Mouse (Mus musculus) brain, embryonic 14.5 days (tissue): ENCODE results near the gene Xylt1.

ENCODE experiments used
- CTCF ChIP-seq: fragments of 200-500 bp; IDR thresholded peaks from 2 replicates; pipeline ENCODE4 v1.5.1; 2012; ENCODE audit warnings: inconsistent platforms, mild to moderate bottlenecking, moderate library complexity, borderline replicate concordance; ENCODE audit not compliant: insufficient read depth, insufficient read length; ENCODE audit errors: extremely low read depth
- POLR2A ChIP-seq: fragments of 200-500 bp; IDR thresholded peaks from 2 replicates; pipeline ENCODE4 v1.6.1; 2012; ENCODE audit warnings: mild to moderate bottlenecking, inconsistent platforms, borderline replicate concordance; ENCODE audit not compliant: poor library complexity, insufficient read depth, insufficient read length, severe bottlenecking; ENCODE audit errors: extremely low read depth

DNA sequence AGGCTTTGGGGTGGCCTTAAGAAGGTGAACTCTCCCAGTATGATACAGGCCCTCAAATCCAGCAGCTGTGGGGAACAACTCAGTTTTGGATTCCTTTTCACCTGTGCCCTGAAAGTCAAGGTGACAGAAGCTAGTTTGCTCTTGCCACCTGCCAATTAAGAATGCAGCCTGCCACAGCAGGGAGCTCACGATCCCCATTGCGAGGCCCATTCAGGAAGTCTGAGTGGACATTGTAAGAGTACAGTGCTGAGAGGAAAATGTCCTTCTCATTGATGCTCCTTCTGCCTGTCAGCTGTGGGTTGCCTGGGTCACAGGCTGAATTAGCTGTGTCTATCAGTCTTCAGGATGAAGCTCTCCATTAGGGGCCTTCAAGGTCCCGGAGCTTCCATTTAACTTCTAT, 49.1 kb downstream of the Xylt1 start:
- TF ChIP-seq POLR2A (no peak), CTCF (no peak)
